Mouse (Mus musculus): ENCODE data around the gene Lemd1. TPM values are rescaled to one million over a fixed set of nuclear protein-coding genes. Genes with fewer than 3 reads are reported as not detected.

Gene Lemd1
- total and polyA plus RNA-seq, 3 experiments, result not detected

DNA sequence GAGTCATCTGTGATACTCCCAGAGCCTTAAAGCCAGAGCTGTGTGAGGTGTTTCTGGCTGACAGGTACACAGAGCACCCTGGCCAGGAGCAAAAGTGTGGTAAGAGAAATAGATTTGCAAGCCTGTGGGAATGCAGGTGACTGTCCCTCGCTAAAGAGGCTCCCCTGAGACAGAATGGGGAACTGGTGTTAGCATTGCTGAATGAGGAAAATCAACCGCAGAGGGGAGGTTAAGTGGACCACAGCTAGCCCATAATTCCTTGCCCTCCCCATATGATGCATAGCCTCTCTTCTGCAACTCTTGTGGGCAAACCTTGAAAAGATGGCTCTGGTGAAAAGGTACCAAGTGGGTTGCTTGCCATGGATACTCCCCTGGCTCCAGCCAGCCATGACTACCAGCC lies 41.8 kb upstream of the Lemd1 start:
- Histone ChIP-seq H3K4me1 (ENCODE audit: control insufficient read depth in 1 of 2, insufficient read depth in 2 of 2) (peaks cover 12 to 34% of the 10 kb centered on the region in 2 experiments), H3K27me3 (replicated peaks) (peaks cover 21% of the 10 kb centered on the region), H3K4me3 (replicated peaks in 1 of 3; ENCODE audit: low read depth in 2 of 3, low read length in 2 of 3, poor library complexity in 1 of 3) (no peak overlapping the region), H3K9me3 (replicated peaks; ENCODE audit: low read length) (no peaks in the 10 kb centered on the region), H3K27ac (ENCODE audit: insufficient read depth, low read depth) (no peak overlapping the region), H3K79me2 (replicated peaks; ENCODE audit: control insufficient read depth, extremely low read depth, insufficient read depth, poor library complexity, severe bottlenecking) (no peaks in the 10 kb centered on the region), H3K4me2 (ENCODE audit: insufficient read depth, low read depth, poor library complexity, severe bottlenecking) (no peak overlapping the region), H3K9ac (ENCODE audit: insufficient read depth, low read depth) (no peak overlapping the region), H3K36me3 (replicated peaks in 1 of 2; ENCODE audit: control insufficient read depth in 1 of 2, insufficient read depth in 1 of 2, low read length in 1 of 2) (no peaks in the 10 kb centered on the region)
- in situ Hi-C loops (cut with MboI; ENCODE audit: low pct_ligation_motif_present, low pct_unique_long_range_greater_than_20kb, low sequenced_read_pairs) (no loop called here), dilution Hi-C loops (cut with MboI; ENCODE audit: extremely low pct_ligation_motif_present, extremely low pct_unique_long_range_greater_than_20kb, low sequenced_read_pairs) (no loop called here)
- DNase-seq (ENCODE audit: extremely low read depth), result no peak
- TF ChIP-seq UBTF (IDR thresholded peaks at IDR 0.05; ENCODE audit: low read depth, low read length) (no peak), BHLHE40 (IDR thresholded peaks at IDR 0.05; ENCODE audit: low read depth, low read length) (peak; percentile 58)

GRCm38 (mm10) chr1:132150171-132150570 lies 41.1 kb upstream of the Lemd1 start:
- in situ Hi-C loops (cut with MboI; ENCODE audit: low pct_ligation_motif_present, low pct_unique_long_range_greater_than_20kb, low sequenced_read_pairs) (no loop called here), dilution Hi-C loops (cut with MboI; ENCODE audit: extremely low pct_ligation_motif_present, extremely low pct_unique_long_range_greater_than_20kb, low sequenced_read_pairs) (no loop called here)
- no peak overlapping the region for H3K4me3 ChIP-seq (replicated peaks in 1 of 3; ENCODE audit: low read depth in 2 of 3, low read length in 2 of 3, poor library complexity in 1 of 3)
- DNase-seq (ENCODE audit: extremely low read depth), result no peak
- H3K9ac ChIP-seq (ENCODE audit: insufficient read depth, low read depth), result no peak overlapping the region
- H3K27ac ChIP-seq (ENCODE audit: insufficient read depth, low read depth), result no peak overlapping the region
- no peak overlapping the region for H3K4me2 ChIP-seq (ENCODE audit: insufficient read depth, low read depth, poor library complexity, severe bottlenecking)
- peaks cover 21% of the 10 kb centered on the region for H3K27me3 ChIP-seq (replicated peaks)
- H3K9me3 ChIP-seq (replicated peaks; ENCODE audit: low read length), result no peaks in the 10 kb centered on the region
- H3K4me1 ChIP-seq (ENCODE audit: control insufficient read depth in 1 of 2, insufficient read depth in 2 of 2), result peaks cover 12 to 34% of the 10 kb centered on the region in 2 experiments
- no peak for TF ChIP-seq MAFK (IDR thresholded peaks at IDR 0.05; ENCODE audit: insufficient replicate concordance, low read length)
- no peak for TF ChIP-seq ZNF384 (IDR thresholded peaks at IDR 0.05; ENCODE audit: low read depth, low read length)
- H3K79me2 ChIP-seq (replicated peaks; ENCODE audit: control insufficient read depth, extremely low read depth, insufficient read depth, poor library complexity, severe bottlenecking), result no peaks in the 10 kb centered on the region
- no peaks in the 10 kb centered on the region for H3K36me3 ChIP-seq (replicated peaks in 1 of 2; ENCODE audit: control insufficient read depth in 1 of 2, insufficient read depth in 1 of 2, low read length in 1 of 2)

GRCm38 (mm10) chr1:132150817-132151601 lies 40.2 kb upstream of the Lemd1 start:
- Histone ChIP-seq H3K79me2 (replicated peaks; ENCODE audit: control insufficient read depth, extremely low read depth, insufficient read depth, poor library complexity, severe bottlenecking) (no peaks in the 10 kb centered on the region), H3K27ac (ENCODE audit: insufficient read depth, low read depth) (no peak overlapping the region), H3K9me3 (replicated peaks; ENCODE audit: low read length) (no peaks in the 10 kb centered on the region), H3K4me3 (replicated peaks in 1 of 3; ENCODE audit: low read depth in 2 of 3, low read length in 2 of 3, poor library complexity in 1 of 3) (no peak overlapping the region), H3K4me2 (ENCODE audit: insufficient read depth, low read depth, poor library complexity, severe bottlenecking) (no peak overlapping the region), H3K27me3 (replicated peaks) (peaks cover 20% of the 10 kb centered on the region), H3K36me3 (replicated peaks in 1 of 2; ENCODE audit: control insufficient read depth in 1 of 2, insufficient read depth in 1 of 2, low read length in 1 of 2) (no peaks in the 10 kb centered on the region), H3K9ac (ENCODE audit: insufficient read depth, low read depth) (no peak overlapping the region), H3K4me1 (ENCODE audit: control insufficient read depth in 1 of 2, insufficient read depth in 2 of 2) (peaks cover 12 to 37% of the 10 kb centered on the region in 2 experiments)
- in situ Hi-C loops (cut with MboI; ENCODE audit: low pct_ligation_motif_present, low pct_unique_long_range_greater_than_20kb, low sequenced_read_pairs) (no loop called here), dilution Hi-C loops (cut with MboI; ENCODE audit: extremely low pct_ligation_motif_present, extremely low pct_unique_long_range_greater_than_20kb, low sequenced_read_pairs) (no loop called here)
- no peak for TF ChIP-seq ZMIZ1 (IDR thresholded peaks at IDR 0.05; ENCODE audit: low read depth, low read length)
- no peak for TF ChIP-seq USF1 (IDR thresholded peaks at IDR 0.05; ENCODE audit: low read depth, low read length)
- no peak for TF ChIP-seq SMC3 (IDR thresholded peaks at IDR 0.05; ENCODE audit: low read depth, low read length)
- no peak for TF ChIP-seq E2F4 (IDR thresholded peaks at IDR 0.05; ENCODE audit: insufficient replicate concordance, low read depth, low read length)
- TF ChIP-seq ETS1 (conservative IDR thresholded peaks at IDR 0.05; ENCODE audit: low read depth, low read length), result no peak
- no peak for TF ChIP-seq MYC (IDR thresholded peaks at IDR 0.05; ENCODE audit: low read depth, low read length)
- TF ChIP-seq TCF12 (IDR thresholded peaks at IDR 0.05; ENCODE audit: low read depth, low read length), result no peak
- TF ChIP-seq PAX5 (IDR thresholded peaks at IDR 0.05; ENCODE audit: low read length), result no peak
- no peak for TF ChIP-seq NRF1 (IDR thresholded peaks at IDR 0.05; ENCODE audit: low read depth, low read length)
- TF ChIP-seq CTCF (conservative IDR thresholded peaks at IDR 0.05 in 1 of 2, IDR thresholded peaks at IDR 0.05 in 1 of 2; ENCODE audit: low read depth in 2 of 2, low read length in 2 of 2), result no peak
- no peak for TF ChIP-seq MEF2A (IDR thresholded peaks at IDR 0.05; ENCODE audit: borderline replicate concordance, low read depth, low read length)
- no peak for TF ChIP-seq CHD1 (IDR thresholded peaks at IDR 0.05; ENCODE audit: low read depth, low read length)
- no peak for TF ChIP-seq CHD2 (IDR thresholded peaks at IDR 0.05; ENCODE audit: low read length)
- no peak for TF ChIP-seq POLR2A (IDR thresholded peaks at IDR 0.05; ENCODE audit: low read depth, low read length)
- TF ChIP-seq MAX (IDR thresholded peaks at IDR 0.05; ENCODE audit: low read length), result no peak
- TF ChIP-seq ZC3H11A (IDR thresholded peaks at IDR 0.05; ENCODE audit: low read depth, low read length), result no peak
- no peak for TF ChIP-seq POLR2AphosphoS2 (IDR thresholded peaks at IDR 0.05; ENCODE audit: low read depth, low read length)
- no peak for TF ChIP-seq GABPA (IDR thresholded peaks at IDR 0.05; ENCODE audit: insufficient replicate concordance, low read depth, low read length)
- TF ChIP-seq RAD21 (IDR thresholded peaks at IDR 0.05; ENCODE audit: low read depth, low read length), result no peak
- TF ChIP-seq JUN (IDR thresholded peaks at IDR 0.05; ENCODE audit: insufficient read depth, low read depth, low read length), result no peak
- no peak for DNase-seq (ENCODE audit: extremely low read depth)
